Mouse (Mus musculus) brain, embryonic 14.5 days (tissue): ENCODE measurements at regions not wholly inside any gene's neighbourhood (a gene's known extent, or its start where the extent isn't known, plus 50 kb on each side); places are given as distances from the start of the nearest gene placed in this dataset.

ENCODE experiments used
- CTCF ChIP-seq: fragments of 200-500 bp; IDR thresholded peaks from 2 replicates; pipeline ENCODE4 v1.5.1; 2012; ENCODE audit warnings: inconsistent platforms, mild to moderate bottlenecking, moderate library complexity, borderline replicate concordance; ENCODE audit not compliant: insufficient read depth, insufficient read length; ENCODE audit errors: extremely low read depth
- POLR2A ChIP-seq: fragments of 200-500 bp; IDR thresholded peaks from 2 replicates; pipeline ENCODE4 v1.6.1; 2012; ENCODE audit warnings: mild to moderate bottlenecking, inconsistent platforms, borderline replicate concordance; ENCODE audit not compliant: poor library complexity, insufficient read depth, insufficient read length, severe bottlenecking; ENCODE audit errors: extremely low read depth

- TF ChIP-seq CTCF, result no peak
- TF ChIP-seq POLR2A, result no peak
Measured at GRCm38 (mm10) chr16:55612001-55612400, 226.7 kb downstream of the Nfkbiz start.
